Mouse (Mus musculus) limb, embryonic 10.5 days (tissue): ENCODE results near the gene Hook2. TPM values are rescaled to one million over a fixed set of nuclear protein-coding genes. Genes with fewer than 3 reads are reported as not detected.

Source experiments
- DNase-seq: peaks from one replicate; pipeline ENCODE4 v3.0.0-alpha.2; 2017; ENCODE audit warnings: low spot score
- H3K27ac ChIP-seq: fragments of 300-500 bp; sonication (generic); 2 replicates; pipeline ENCODE4 v1.5.1; 2016; ENCODE audit warnings: mild to moderate bottlenecking
- H3K27me3 ChIP-seq: fragments of 300-500 bp; sonication (generic); 2 replicates; pipeline ENCODE4 v1.6.1; 2016; ENCODE audit warnings: low read depth, mild to moderate bottlenecking; ENCODE audit not compliant: poor library complexity, severe bottlenecking
- H3K36me3 ChIP-seq: fragments of 300-500 bp; sonication (generic); 2 replicates; pipeline ENCODE4 v1.6.1; 2016; ENCODE audit warnings: mild to moderate bottlenecking, moderate library complexity
- H3K4me1 ChIP-seq: fragments of 300-500 bp; sonication (generic); 2 replicates; pipeline ENCODE4 v1.6.1; 2016
- H3K4me3 ChIP-seq: fragments of 300-500 bp; sonication (generic); 2 replicates; pipeline ENCODE4 v1.5.1; 2016; ENCODE audit warnings: mild to moderate bottlenecking, moderate library complexity
- H3K9me3 ChIP-seq: fragments of 300-500 bp; sonication (generic); replicated peaks from 2 replicates; pipeline ENCODE4 v1.6.1; 2016; ENCODE audit warnings: mild to moderate bottlenecking
- WGBS: fragments of 180-500 bp; shearing (Covaris S2); methylation state at CpG from one replicate; pipeline ENCODE4 v1.1.7; 2016; 5-methylcytosine and 5-hydroxymethylcytosine counted together
- polyA plus RNA-seq: library from polyadenylated mRNA; unstranded; fragments of >200 nt; fragmentation: Nextera tagmentation; extraction: Ambion mirVana; gene quantifications from 2 replicates; pipeline ENCODE4 v1.2.1, GENCODE M21; 2016

Hook2 gene
- polyA plus RNA-seq, 1 experiment from 2014 or later, result 19.1 TPM

DNA sequence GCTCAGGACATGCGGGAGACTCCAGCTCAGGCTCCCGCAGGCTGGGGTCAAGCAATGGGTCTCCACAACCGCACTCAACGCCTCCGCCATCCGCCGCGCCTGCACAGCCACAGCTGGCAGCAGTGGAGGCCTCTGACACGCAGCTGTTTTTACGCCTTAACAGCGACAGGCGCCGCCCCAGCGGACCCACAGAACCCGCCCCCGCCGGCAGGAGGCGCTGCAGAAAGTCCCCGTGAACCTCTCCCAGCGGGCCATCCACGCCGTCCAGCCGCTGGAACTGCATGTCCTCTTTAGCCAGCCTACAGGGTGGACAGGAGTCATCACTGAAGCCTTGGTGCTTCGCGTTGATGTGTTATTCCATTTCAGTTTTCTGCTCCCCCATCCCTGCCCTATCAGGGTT lies 17.3 kb downstream of the Hook2 start:
- peak; percentile 52 for DNase-seq
- Histone ChIP-seq H3K36me3 (no peaks in the 10 kb centered on the region), H3K27ac (no peak overlapping the region), H3K4me1 (peaks cover 11% of the 10 kb centered on the region), H3K27me3 (peaks cover 56% of the 10 kb centered on the region), H3K9me3 (no peaks in the 10 kb centered on the region), H3K4me3 (no peak overlapping the region; the same call in 1 of the 2 replicates)
- 13% methylated on average over 25 of the region's 25 CpGs for WGBS

- no peak overlapping the region for H3K27ac ChIP-seq
- no peak overlapping the region for H3K4me3 ChIP-seq
- WGBS, result 18% methylated on average over 28 of the region's 28 CpGs
- no peaks in the 10 kb centered on the region for H3K9me3 ChIP-seq
- no peaks in the 10 kb centered on the region for H3K36me3 ChIP-seq
- DNase-seq, result no peak
- H3K27me3 ChIP-seq, result peaks cover 89% of the 10 kb centered on the region
- peaks cover 19% of the 10 kb centered on the region for H3K4me1 ChIP-seq
Measured at GRCm38 (mm10) chr8:85011242-85011641, 20.8 kb downstream of the Hook2 start.

GRCm38 (mm10) chr8:85013230-85013840 lies 22.9 kb downstream of the Hook2 start:
- DNase-seq, result peak; percentile 77
- H3K9me3 ChIP-seq, result no peaks in the 10 kb centered on the region
- H3K4me3 ChIP-seq, result peak overlapping the region; percentile 41
- peaks cover 14% of the 10 kb centered on the region for H3K36me3 ChIP-seq
- peaks cover 71% of the 10 kb centered on the region for H3K27me3 ChIP-seq
- H3K4me1 ChIP-seq, result peaks cover 15% of the 10 kb centered on the region
- WGBS, result 7% methylated on average over 25 of the region's 26 CpGs
- 0 out of 2 replicates have a peak overlapping the region, but pooled peaks have one; percentile 12 for H3K27ac ChIP-seq

GRCm38 (mm10) chr8:85014431-85014830 lies 24.0 kb downstream of the Hook2 start, which contains the start of gene Best2:
Gene Best2 (minus strand): TSS chr8:85014531.
- Histone ChIP-seq H3K27ac (0 out of 2 replicates have a peak within 1 kb of the TSS, but pooled peaks have one; percentile 12), H3K4me3 (peak within 1 kb of the TSS; percentile 41), H3K9me3 (no peaks in the 10 kb centered on the region), H3K4me1 (peaks cover 15% of the 10 kb centered on the region), H3K36me3 (peaks cover 25% of the 10 kb centered on the region), H3K27me3 (peaks cover 60% of the 10 kb centered on the region)
- WGBS, result 38% methylated on average over 2 of the region's 2 CpGs
- no peak for DNase-seq

DNA sequence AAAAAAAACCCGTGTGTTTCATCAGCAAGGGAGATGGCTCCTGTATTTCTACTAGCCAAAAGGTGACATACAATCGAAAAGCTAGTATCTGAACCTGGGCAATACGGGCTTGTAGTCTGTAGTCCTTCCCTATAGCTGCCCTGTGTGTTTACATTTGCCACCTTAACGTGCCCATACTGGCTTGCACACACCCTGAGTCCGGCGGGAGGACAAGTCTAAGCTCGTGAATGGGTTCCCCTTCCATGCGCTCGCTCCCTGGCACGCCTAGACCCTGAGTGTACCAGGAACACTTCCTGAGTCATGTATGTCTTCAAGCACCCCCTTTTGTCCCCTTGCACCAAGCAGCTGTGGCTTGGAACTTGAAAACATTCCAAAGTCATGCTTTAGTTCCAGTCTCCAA lies 26.3 kb downstream of the Hook2 start:
- WGBS, result 74% methylated on average over 10 of the region's 10 CpGs
- no peak for DNase-seq

GRCm38 (mm10) chr8:85017209-85017608 lies 26.8 kb downstream of the Hook2 start:
- WGBS, result 51% methylated on average over 5 of the region's 5 CpGs
- no peak for DNase-seq
- H3K27me3 ChIP-seq, result peaks cover 38% of the 10 kb centered on the region
- H3K36me3 ChIP-seq, result peaks cover 53% of the 10 kb centered on the region
- peaks cover 9% of the 10 kb centered on the region for H3K4me1 ChIP-seq
- H3K27ac ChIP-seq, result no peak overlapping the region
- no peaks in the 10 kb centered on the region for H3K9me3 ChIP-seq
- no peak overlapping the region for H3K4me3 ChIP-seq

More for the DNA sequence above, 26.3 kb downstream of the Hook2 start:
- Histone ChIP-seq H3K9me3 (no peaks in the 10 kb centered on the region), H3K36me3 (peaks cover 48% of the 10 kb centered on the region), H3K4me3 (no peak overlapping the region), H3K27ac (no peak overlapping the region), H3K27me3 (peaks cover 43% of the 10 kb centered on the region), H3K4me1 (peaks cover 9% of the 10 kb centered on the region)

- H3K9me3 ChIP-seq, result no peaks in the 10 kb centered on the region
- H3K4me1 ChIP-seq, result peaks cover 21% of the 10 kb centered on the region
- H3K36me3 ChIP-seq, result peaks cover 73% of the 10 kb centered on the region
- 93% methylated on average over 3 of the region's 3 CpGs for WGBS
- no peak overlapping the region for H3K4me3 ChIP-seq
- no peak for DNase-seq
- no peaks in the 10 kb centered on the region for H3K27me3 ChIP-seq
- H3K27ac ChIP-seq, result no peak overlapping the region
Measured at GRCm38 (mm10) chr8:85021514-85022055, 31.2 kb downstream of the Hook2 start.

DNA sequence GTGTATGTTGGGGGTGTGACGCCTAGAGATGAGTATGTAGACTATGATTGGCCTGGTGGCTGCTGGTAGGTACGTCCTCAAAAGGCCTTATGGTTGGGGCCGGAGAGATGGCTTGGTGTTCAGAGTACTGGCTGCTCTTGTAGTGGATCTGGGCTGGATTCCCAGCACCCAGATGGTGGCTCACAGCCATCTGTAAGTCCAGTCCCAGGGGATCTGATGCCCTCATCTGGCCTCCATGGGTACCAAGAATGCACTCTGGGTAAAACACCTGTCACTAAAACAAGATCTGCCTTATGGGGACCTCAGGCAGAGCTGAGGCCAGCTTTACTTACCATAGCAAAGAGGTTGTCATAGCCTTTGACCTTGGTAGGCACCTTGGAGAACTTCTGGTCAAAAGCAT lies 33.4 kb downstream of the Hook2 start:
- Histone ChIP-seq H3K9me3 (no peaks in the 10 kb centered on the region), H3K4me3 (peak overlapping the region; percentile 89), H3K27me3 (no peaks in the 10 kb centered on the region), H3K36me3 (peaks cover 57% of the 10 kb centered on the region), H3K27ac (no peak overlapping the region), H3K4me1 (peaks cover 32% of the 10 kb centered on the region)
- 94% methylated on average over 3 of the region's 3 CpGs for WGBS
- no peak for DNase-seq

DNA sequence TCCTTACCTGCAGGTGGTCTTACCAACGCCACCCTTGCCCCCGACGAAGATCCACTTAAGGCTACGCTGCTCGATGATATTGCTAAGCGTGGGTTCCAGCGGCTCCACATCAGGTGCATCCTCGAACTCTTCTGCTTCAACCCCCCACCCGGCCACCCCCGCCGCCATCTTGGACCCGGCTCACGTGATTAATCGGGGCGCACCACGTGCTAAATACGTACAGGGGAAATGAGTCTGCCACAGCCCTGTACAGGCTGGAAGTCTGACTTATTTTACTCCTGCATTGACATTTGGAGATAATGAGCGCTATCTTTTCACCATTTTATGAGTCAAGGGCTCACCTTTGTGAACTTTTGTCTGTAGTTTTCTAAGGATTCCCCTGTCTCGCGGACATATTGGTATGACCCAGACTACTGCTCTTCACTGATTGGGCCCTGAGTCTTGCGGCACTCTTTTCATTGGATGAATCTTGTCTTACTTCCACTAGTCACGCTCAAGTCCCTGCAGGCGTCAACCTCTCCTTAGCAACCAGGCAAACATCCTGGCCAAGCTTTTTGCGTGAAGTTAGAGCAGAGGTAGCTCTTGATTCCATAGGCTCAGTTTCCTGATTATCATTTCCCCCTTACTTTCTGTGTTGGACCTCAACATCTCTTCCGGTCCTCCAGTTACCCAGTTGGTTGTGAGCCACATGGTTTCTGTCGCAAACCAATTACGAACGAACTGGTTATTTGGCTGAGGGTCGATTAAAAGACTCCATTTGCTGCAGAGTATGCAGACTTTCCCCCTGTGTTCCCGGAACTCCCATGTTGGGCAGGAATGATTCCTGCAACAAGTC lies 34.9 kb downstream of the Hook2 start, which contains the start of gene Asna1:
Gene Asna1 (minus strand): TSS at position 184 of the 835 bp plus-strand sequence.
- Histone ChIP-seq H3K9me3 (no peaks in the 10 kb centered on the region), H3K27me3 (no peaks in the 10 kb centered on the region), H3K27ac (peak within 1 kb of the TSS; percentile 96), H3K4me3 (peak within 1 kb of the TSS; percentile 89), H3K4me1 (peaks cover 39% of the 10 kb centered on the region), H3K36me3 (peaks cover 57% of the 10 kb centered on the region)
- peak; percentile 89 for DNase-seq
- 7% methylated on average over 30 of the region's 30 CpGs for WGBS

- Histone ChIP-seq H3K4me3 (peak within 1 kb of the TSS; percentile 89), H3K9me3 (no peaks in the 10 kb centered on the region), H3K27ac (peak within 1 kb of the TSS; percentile 96), H3K36me3 (peaks cover 56% of the 10 kb centered on the region), H3K4me1 (peaks cover 39% of the 10 kb centered on the region), H3K27me3 (no peaks in the 10 kb centered on the region)
- DNase-seq, result peak; percentile 94
- WGBS, result under 1% methylated on average over 69 of the region's 75 CpGs
Measured at GRCm38 (mm10) chr8:85026670-85027515, 36.5 kb downstream of the Hook2 start, which contains the start of gene Trir. Gene Trir (plus strand): TSS chr8:85026823.

GRCm38 (mm10) chr8:85027516-85027855 lies 37.1 kb downstream of the Hook2 start:
- no peak for DNase-seq
- WGBS, result 2% methylated on average over 13 of the region's 13 CpGs
- H3K27ac ChIP-seq, result peak overlapping the region; percentile 96
- peaks cover 39% of the 10 kb centered on the region for H3K4me1 ChIP-seq
- peak overlapping the region; percentile 89 for H3K4me3 ChIP-seq
- H3K27me3 ChIP-seq, result no peaks in the 10 kb centered on the region
- no peaks in the 10 kb centered on the region for H3K9me3 ChIP-seq
- peaks cover 56% of the 10 kb centered on the region for H3K36me3 ChIP-seq

DNA sequence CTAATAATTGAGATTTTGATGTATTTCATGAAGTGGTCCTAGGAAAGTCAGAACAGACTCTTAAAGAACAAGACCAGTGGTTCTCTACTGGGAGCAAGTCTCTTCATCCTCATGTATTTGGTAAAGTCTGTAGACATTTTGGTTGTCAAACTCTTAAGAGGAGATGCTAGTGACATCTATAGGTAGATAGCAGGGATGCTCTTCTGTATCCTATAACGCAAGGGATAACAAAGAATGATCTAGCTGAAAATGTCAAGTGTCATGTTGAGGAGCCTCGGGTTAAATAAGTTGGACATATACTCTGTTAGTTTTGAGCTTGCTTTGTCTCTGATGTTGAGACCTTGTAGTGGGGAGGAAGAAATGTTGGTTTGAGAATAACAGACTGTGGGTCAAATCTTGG lies 37.5 kb downstream of the Hook2 start:
- Histone ChIP-seq H3K9me3 (no peaks in the 10 kb centered on the region), H3K4me3 (peak overlapping the region; percentile 89), H3K36me3 (peaks cover 56% of the 10 kb centered on the region), H3K4me1 (peaks cover 39% of the 10 kb centered on the region), H3K27ac (peak overlapping the region; percentile 96; the same call in 1 of the 2 replicates), H3K27me3 (no peaks in the 10 kb centered on the region)
- DNase-seq, result no peak
- WGBS, result 43% methylated on average over 2 of the region's 2 CpGs
